Mouse (Mus musculus): ENCODE results near the gene Cep55. TPM values are rescaled to one million over a fixed set of nuclear protein-coding genes. Genes with fewer than 3 reads are reported as not detected.

The Cep55 gene
- 49.2 and 49.5 TPM in 2 replicates for polyA plus RNA-seq (2016; fragmentation: Nextera tagmentation; extraction: Ambion mirVana)

DNA sequence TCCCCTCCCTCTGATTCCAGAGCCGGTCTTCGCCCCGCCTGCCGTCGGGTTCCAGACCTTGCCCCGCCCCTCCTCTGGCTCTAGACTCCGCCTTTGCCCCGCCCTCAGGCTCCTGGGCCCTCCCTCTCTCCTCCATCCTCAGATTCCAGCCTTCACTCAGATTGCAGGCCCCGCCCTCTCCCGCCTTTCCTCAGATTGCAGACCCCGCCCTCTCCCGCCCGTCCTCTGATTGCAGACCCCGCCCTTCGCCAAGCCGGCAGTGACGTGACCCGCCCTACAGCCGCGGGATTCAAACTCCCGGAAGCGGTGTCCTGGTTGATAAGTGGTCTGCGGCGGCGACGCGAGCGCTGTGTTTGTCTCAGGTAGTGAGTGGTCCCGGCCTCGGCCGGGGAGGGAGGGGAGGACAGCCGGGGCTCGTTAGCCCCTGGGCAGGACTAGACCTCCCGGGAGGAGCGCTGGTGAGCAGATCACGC is at the start of gene Cep55:
Cep55 (plus strand) TSS at position 292 of the 473 bp plus-strand sequence.
- H3K27me3 ChIP-seq (ENCODE audit: low read depth, poor library complexity, severe bottlenecking) = no peaks in the 10 kb centered on the region
- peaks cover 23% of the 10 kb centered on the region for H3K4me1 ChIP-seq
- H3K27ac ChIP-seq (replicated peaks) = peak within 1 kb of the TSS; percentile 93
- peaks cover 30% of the 10 kb centered on the region for H3K36me3 ChIP-seq
- H3K4me3 ChIP-seq = peak within 1 kb of the TSS; percentile 79
- WGBS = under 1% methylated on average over 36 of the region's 36 CpGs
- peak; percentile 100 for DNase-seq (ENCODE audit: low spot score)
- H3K9me3 ChIP-seq (replicated peaks) = no peaks in the 10 kb centered on the region

DNA sequence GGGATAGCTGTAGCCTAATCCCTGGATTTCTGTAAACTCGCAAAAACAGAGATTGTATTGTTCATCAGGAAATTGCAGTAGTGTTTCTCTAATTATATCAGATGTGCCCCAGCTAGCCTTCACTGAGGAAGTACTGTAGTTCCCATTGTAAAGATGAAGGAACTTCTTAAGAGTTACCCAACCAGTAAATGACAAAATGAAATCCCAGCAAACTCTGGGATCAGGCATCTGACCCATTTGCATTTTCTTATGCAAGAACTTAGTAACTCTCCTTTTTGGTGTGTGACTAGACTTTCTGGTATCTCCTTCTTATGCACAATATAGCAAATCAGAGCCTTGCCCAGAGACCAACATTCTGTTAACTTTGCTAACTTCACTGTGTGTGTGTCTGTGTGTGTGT is 43.4 kb upstream of the Cep55 start:
- 90% methylated on average over 1 of the region's 1 CpGs for WGBS
- Histone ChIP-seq H3K9me3 (replicated peaks) (no peaks in the 10 kb centered on the region), H3K27me3 (ENCODE audit: low read depth, poor library complexity, severe bottlenecking) (no peaks in the 10 kb centered on the region), H3K4me1 (peaks cover 11% of the 10 kb centered on the region), H3K4me3 (no peak overlapping the region), H3K36me3 (no peaks in the 10 kb centered on the region), H3K27ac (replicated peaks) (no peak overlapping the region)
- DNase-seq (ENCODE audit: low spot score) = no peak

DNA sequence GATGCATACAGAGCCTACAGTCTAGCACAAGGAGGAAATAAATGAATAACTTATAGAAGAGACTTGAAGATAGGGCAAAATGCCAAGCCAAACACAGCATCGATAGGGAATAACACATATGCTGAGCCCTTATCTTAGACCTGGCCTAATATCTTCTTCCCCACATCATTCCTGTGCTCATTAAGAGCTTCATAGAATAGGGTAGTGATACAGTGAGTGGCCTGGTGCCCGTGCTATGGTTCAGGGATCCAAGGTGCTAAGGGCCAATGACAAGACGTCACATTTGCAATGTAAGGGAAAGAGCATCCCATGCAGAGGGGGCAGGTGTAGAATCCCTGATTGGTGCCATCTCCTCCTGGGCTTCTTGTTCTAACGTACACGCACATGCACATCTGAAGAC is 40.4 kb upstream of the Cep55 start:
- Histone ChIP-seq H3K27ac (replicated peaks) (no peak overlapping the region), H3K4me3 (no peak overlapping the region), H3K27me3 (ENCODE audit: low read depth, poor library complexity, severe bottlenecking) (no peaks in the 10 kb centered on the region), H3K4me1 (peaks cover 11% of the 10 kb centered on the region), H3K36me3 (no peaks in the 10 kb centered on the region), H3K9me3 (replicated peaks) (no peaks in the 10 kb centered on the region)
- DNase-seq (ENCODE audit: low spot score) = no peak
- 90% methylated on average over 5 of the region's 5 CpGs for WGBS

DNA sequence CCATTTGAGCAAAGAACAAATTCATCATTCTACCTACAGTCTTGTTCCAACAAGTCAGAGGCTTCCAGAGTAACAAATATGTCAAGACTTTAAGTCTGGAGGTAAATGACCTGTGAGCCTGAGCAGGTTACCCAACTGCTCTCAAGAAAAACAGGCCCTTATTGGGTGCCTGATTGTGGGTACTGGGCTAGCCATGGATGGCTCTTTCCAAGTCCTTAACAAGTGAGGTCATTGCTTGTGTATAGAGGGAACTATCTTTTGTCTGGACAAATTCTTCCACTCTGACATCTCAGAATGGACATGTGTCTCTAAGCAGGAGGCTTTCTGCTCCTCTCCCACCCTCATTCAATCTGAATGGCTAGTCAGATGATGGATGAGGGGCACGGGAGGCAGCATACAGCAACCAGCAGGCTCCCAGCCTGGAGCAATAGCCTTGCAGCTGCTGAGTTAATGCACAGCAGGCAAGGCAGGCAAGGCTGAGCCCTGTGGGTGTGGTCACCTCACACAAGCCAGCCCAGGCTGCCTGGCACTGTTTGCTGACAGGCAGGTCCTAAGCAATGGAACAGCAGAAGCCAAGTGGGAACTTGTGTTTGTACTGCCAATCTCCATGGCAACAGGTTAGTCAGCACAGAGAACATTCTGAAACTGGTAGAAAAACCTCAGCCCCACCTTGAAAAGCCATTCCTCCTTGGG is 39.5 kb upstream of the Cep55 start:
- Histone ChIP-seq H3K27me3 (ENCODE audit: low read depth, poor library complexity, severe bottlenecking) (no peaks in the 10 kb centered on the region), H3K36me3 (no peaks in the 10 kb centered on the region), H3K4me1 (peaks cover 11% of the 10 kb centered on the region), H3K27ac (replicated peaks) (peak overlapping the region; percentile 57; the same call in 1 of the 2 replicates), H3K9me3 (replicated peaks) (no peaks in the 10 kb centered on the region), H3K4me3 (no peak overlapping the region)
- DNase-seq (ENCODE audit: low spot score) = peak; percentile 46
- 6% methylated on average over 1 of the region's 1 CpGs for WGBS

DNA sequence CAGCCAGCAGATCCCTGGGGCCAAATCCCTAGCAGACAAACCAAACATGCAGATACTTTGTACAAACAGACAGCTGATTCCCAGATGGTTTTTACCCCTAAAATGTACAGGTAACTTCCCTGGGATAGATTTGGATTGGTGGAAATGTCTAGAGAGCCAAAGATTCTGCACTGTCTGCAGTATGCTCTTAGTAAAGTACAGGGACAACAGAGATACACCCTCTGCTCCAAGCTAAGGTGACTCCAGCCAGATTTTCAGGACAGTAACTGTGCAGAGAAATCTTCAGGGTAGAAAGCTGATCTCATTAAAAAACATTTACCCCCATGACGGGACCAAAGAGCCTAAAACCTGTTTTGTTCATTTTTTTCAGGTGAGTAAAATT is 38.9 kb upstream of the Cep55 start:
- no peak overlapping the region for H3K27ac ChIP-seq (replicated peaks)
- WGBS = 76% methylated on average over 1 of the region's 1 CpGs

DNA sequence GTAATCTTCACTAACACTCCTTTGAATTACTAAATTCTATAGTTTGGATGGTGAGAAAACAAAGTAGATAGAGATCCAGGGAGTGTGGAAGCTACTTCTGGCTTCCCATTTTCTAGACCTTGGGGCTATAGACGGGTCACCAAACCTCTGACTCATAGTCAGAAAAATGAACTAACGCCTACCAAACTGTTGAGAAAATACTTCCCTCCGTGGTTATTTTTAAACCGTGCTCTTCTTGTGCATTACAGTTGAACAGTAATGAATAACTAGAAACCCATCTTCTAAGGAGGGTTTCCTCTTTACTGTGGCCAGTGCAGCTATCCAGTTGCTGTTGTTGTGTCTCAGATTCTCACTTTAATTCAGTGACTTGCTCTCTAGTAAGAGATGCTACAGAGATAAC is 32.1 kb upstream of the Cep55 start:
- no peaks in the 10 kb centered on the region for H3K9me3 ChIP-seq (replicated peaks)
- peaks cover 18% of the 10 kb centered on the region for H3K4me1 ChIP-seq
- no peaks in the 10 kb centered on the region for H3K36me3 ChIP-seq
- DNase-seq (ENCODE audit: low spot score) = no peak
- 86% methylated on average over 4 of the region's 4 CpGs for WGBS
- H3K27ac ChIP-seq (replicated peaks) = no peak overlapping the region
- H3K4me3 ChIP-seq = no peak overlapping the region
- H3K27me3 ChIP-seq (ENCODE audit: low read depth, poor library complexity, severe bottlenecking) = no peaks in the 10 kb centered on the region

More for the DNA sequence above, 38.9 kb upstream of the Cep55 start:
- peaks cover 11% of the 10 kb centered on the region for H3K4me1 ChIP-seq
- no peaks in the 10 kb centered on the region for H3K9me3 ChIP-seq (replicated peaks)
- H3K36me3 ChIP-seq = no peaks in the 10 kb centered on the region
- H3K27me3 ChIP-seq (ENCODE audit: low read depth, poor library complexity, severe bottlenecking) = no peaks in the 10 kb centered on the region
- H3K4me3 ChIP-seq = no peak overlapping the region
- no peak for DNase-seq (ENCODE audit: low spot score)

DNA sequence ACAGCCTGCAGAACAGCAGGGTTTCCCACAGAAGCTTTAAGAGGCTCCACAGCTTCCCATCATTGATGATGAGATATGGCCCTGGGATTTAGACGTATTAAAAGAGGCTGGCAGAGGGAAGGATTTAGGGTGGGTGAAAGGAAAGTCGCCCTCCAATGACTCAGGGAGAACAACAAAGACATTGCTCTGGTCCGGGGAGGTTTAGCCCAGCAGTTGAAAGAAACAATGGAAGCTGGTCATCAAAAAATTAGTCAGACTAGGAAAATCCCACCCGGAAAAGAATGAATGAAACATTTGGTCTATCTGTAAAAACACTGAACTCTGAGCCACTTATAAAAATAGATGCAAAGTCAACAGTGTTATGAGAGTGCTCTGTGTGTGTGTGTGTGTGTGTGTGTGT is 31.2 kb upstream of the Cep55 start:
- H3K36me3 ChIP-seq = no peaks in the 10 kb centered on the region
- no peak overlapping the region for H3K27ac ChIP-seq (replicated peaks)
- H3K27me3 ChIP-seq (ENCODE audit: low read depth, poor library complexity, severe bottlenecking) = no peaks in the 10 kb centered on the region
- H3K9me3 ChIP-seq (replicated peaks) = no peaks in the 10 kb centered on the region
- no peak overlapping the region for H3K4me3 ChIP-seq
- peaks cover 18% of the 10 kb centered on the region for H3K4me1 ChIP-seq
- WGBS = 39% methylated on average over 4 of the region's 4 CpGs
- DNase-seq (ENCODE audit: low spot score) = no peak

DNA sequence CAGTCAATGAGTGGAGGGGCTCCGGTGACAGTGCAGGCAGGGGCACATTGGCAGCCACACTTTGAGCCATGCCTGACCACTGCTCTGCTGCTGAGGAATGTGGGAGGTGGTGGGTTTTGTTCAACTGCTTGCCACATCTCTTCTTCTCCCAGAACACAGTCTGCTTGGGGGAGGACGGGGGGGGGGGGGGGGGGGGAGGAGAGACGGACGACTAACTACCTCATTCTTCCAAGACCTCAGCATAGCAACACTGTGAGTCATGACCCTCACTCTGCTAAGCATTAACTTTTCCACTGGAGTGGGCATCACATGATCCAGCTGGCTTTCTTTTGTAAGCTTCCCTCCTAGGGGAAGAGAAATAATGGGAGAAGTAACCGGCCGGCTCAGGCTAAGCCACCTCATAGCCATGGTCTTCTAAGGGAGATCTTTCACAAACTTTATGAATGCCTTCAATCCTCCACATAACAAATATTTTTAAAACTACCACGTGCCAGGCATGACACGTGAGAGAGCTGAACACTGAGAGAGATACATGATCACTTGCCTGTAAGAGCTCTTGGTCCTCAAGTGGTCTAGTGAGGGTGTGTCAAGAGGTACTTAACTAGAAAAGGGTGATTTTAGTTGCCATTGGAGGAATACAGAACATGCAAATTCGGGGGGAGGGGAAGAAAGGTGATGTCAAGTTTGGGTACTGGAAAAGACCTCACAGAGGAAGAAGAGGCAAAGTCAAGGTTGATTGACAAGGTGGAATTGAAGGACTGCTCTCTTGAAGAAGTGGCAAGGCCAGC is 29.4 kb upstream of the Cep55 start:
- Histone ChIP-seq H3K27me3 (ENCODE audit: low read depth, poor library complexity, severe bottlenecking) (no peaks in the 10 kb centered on the region), H3K36me3 (no peaks in the 10 kb centered on the region), H3K27ac (replicated peaks) (no peak overlapping the region), H3K4me1 (peaks cover 30% of the 10 kb centered on the region), H3K9me3 (replicated peaks) (no peaks in the 10 kb centered on the region), H3K4me3 (no peak overlapping the region)
- 59% methylated on average over 8 of the region's 9 CpGs for WGBS
- DNase-seq (ENCODE audit: low spot score) = no peak

DNA sequence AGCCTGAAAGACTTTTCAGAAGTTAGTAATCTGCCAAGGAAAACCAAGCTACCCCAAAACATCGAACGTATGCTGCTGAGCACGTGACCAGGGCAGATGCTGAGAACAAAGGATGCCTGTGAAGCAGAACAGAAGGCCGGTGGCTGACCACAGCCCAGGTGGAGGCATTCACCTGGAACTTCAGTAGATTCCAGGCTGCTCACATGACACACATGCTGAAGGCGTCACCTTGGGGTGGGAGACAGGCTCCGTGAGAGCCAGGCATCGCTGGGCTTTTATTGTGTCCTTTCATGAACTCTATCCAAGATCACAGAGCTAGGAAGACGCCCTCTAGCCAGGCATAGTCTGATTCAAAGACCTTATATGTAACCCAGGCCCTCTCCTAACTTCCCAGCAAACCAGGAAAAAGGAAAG is 28.6 kb upstream of the Cep55 start:
- Histone ChIP-seq H3K36me3 (no peaks in the 10 kb centered on the region), H3K4me1 (peaks cover 36% of the 10 kb centered on the region), H3K27ac (replicated peaks) (no peak overlapping the region), H3K27me3 (ENCODE audit: low read depth, poor library complexity, severe bottlenecking) (no peaks in the 10 kb centered on the region), H3K4me3 (no peak overlapping the region), H3K9me3 (replicated peaks) (no peaks in the 10 kb centered on the region)
- DNase-seq (ENCODE audit: low spot score) = no peak
- WGBS = 79% methylated on average over 8 of the region's 8 CpGs

DNA sequence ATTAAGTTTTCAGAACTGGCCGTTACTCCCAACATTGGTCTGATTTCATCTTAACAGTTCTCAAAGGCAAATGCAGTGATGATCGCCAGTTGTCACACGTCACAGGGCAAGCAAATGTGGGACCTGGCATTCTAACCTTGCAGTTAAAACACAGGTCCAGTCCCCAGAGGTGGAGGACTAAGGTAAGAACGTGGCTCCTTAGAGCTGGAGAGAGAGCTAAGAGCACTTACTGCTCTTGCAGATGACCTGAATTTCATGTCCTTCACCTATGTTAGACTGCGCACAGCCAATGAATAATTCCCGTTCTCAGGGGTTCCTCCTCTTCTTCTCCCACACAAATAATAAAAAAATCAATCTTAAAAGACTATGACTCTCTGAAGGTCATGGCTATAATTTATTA is 27.4 kb upstream of the Cep55 start:
- Histone ChIP-seq H3K27me3 (ENCODE audit: low read depth, poor library complexity, severe bottlenecking) (no peaks in the 10 kb centered on the region), H3K4me1 (peaks cover 36% of the 10 kb centered on the region), H3K27ac (replicated peaks) (no peak overlapping the region), H3K9me3 (replicated peaks) (no peaks in the 10 kb centered on the region), H3K4me3 (no peak overlapping the region), H3K36me3 (no peaks in the 10 kb centered on the region)
- no peak for DNase-seq (ENCODE audit: low spot score)
- WGBS = 92% methylated on average over 6 of the region's 6 CpGs

DNA sequence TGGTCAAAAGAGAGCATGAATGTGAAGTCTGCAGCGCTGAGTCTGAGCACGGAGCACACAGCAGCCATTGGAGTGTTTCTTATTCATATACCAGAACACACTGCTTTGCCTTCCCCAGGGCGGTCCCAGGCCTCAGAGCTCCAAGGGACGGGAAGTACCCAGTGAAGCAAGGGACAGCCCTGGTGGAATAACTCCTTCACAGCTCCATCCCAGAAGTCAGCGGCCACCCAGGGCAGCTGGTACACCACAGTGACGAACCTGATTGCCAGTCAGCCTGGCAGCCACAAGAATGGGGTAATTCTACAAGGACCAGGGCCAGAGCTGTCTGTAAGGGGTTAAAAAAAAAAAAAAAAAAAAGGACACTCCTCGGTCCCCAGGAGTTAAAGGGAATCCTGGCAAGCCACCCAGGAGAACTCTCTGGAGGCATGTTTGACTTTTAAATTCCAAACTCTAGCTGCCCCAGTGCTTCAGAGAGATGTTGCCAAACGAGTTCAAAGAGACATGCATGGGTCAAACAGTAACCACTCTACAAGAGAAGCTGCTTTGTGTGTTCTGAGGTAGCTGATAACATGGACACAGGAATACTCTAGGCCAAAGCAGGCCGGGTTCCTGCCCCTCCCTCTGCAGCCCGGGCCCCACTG is 26.8 kb upstream of the Cep55 start:
- Histone ChIP-seq H3K27ac (replicated peaks) (no peak overlapping the region), H3K4me3 (no peak overlapping the region), H3K27me3 (ENCODE audit: low read depth, poor library complexity, severe bottlenecking) (no peaks in the 10 kb centered on the region)

DNA sequence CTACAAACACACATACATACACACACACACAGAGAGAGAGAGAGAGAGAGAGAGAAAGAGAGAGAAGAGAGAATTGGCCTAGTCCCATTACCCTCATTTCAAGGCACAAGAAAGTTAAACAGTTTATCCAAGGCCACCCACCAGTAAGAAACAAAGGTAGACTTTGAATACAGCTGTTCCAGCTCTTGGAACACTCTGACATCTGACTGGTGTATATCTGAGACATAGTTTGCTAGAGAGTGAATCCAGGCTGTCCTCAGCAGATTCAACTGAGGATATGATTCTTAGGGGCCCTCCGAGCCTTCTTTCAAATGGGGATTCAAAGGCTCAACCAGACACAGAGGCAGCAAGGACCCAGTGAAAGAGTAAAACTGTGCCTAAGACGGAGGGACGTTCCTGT is 25.5 kb upstream of the Cep55 start:
- DNase-seq (ENCODE audit: low spot score) = no peak
- Histone ChIP-seq H3K36me3 (no peaks in the 10 kb centered on the region), H3K27ac (replicated peaks) (no peak overlapping the region), H3K27me3 (ENCODE audit: low read depth, poor library complexity, severe bottlenecking) (no peaks in the 10 kb centered on the region), H3K9me3 (replicated peaks) (no peaks in the 10 kb centered on the region), H3K4me1 (peaks cover 32% of the 10 kb centered on the region), H3K4me3 (no peak overlapping the region)
- WGBS = 84% methylated on average over 3 of the region's 3 CpGs

More for the DNA sequence above, 26.8 kb upstream of the Cep55 start:
- Histone ChIP-seq H3K4me1 (peaks cover 36% of the 10 kb centered on the region), H3K36me3 (no peaks in the 10 kb centered on the region), H3K9me3 (replicated peaks) (no peaks in the 10 kb centered on the region)
- no peak for DNase-seq (ENCODE audit: low spot score)
- WGBS = 69% methylated on average over 10 of the region's 10 CpGs

DNA sequence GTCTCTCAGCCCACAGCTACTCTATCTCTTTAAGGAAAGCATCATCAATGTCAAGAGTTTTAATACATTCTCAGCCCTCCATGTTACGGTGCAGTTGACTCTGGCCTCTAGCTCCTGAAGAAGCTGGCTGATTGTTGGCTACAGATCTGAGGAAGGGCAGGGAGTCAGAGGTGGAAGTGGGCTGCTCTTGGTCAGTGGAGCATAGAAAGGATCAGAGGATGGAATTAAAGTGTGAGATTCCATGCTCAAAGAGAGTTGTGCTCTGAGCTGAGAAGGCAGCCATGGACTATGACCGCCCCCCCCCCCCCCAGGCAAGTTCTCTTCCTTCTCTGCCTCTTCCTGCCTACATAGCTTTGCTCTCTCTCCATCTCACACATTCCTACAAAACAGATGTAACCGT is 24.9 kb upstream of the Cep55 start:
- no peaks in the 10 kb centered on the region for H3K36me3 ChIP-seq
- WGBS = 62% methylated on average over 3 of the region's 3 CpGs
- peaks cover 30% of the 10 kb centered on the region for H3K4me1 ChIP-seq
- H3K9me3 ChIP-seq (replicated peaks) = no peaks in the 10 kb centered on the region
- no peak overlapping the region for H3K27ac ChIP-seq (replicated peaks)
- no peak overlapping the region for H3K4me3 ChIP-seq
- no peak for DNase-seq (ENCODE audit: low spot score)
- H3K27me3 ChIP-seq (ENCODE audit: low read depth, poor library complexity, severe bottlenecking) = no peaks in the 10 kb centered on the region

Measured in midbrain, embryonic 10.5 days (tissue).